In the genomic region with DNA sequence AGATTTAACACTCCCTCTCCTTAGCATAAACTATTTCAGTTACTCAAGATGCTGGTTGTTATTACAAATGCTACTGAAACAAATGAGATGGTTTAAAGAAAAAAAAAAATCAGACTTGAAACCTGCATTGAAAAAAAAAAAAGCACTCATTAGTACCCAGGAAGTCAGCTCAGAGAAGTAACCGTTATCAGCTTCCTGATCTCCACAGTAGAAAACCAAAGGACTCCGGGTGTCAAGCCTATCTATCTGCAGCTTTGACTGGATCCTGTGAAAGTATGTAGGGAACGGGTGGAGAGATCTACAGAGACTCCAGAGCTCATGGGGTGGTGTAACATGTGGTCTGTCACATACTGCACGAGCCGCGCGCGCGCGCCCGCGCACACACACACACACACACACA, we compare ENCODE assay signal across 28 mouse cellular contexts. TPM values are rescaled to one million over a fixed set of nuclear protein-coding genes. Genes with fewer than 3 reads are reported as not detected.
DNase-seq lines count a peak whose midpoint lies in the region; ATAC-seq and TF ChIP-seq lines count a peak whose summit lies in the region.
"Had no signal": no experiment of that assay in that cellular context is flagged by ENCODE, and none has a peak within 500 bp of the region (broad histone marks: within the 10 kb centered on the region; RNA-seq: fewer than 3 reads in every experiment).

No protein-coding gene starts in this region.

- peak; percentile 75 for DNase-seq in CD4-positive helper T cell, adult 2 months (ENCODE audit: low read depth, low spot score)
- DNase-seq in CH12.LX (ENCODE audit: extremely low read depth), result no peak
- no peak for DNase-seq in adrenal gland, postnatal 4 days (ENCODE audit: low spot score in 2 of 2)
- no peak for DNase-seq in adrenal gland, postnatal 14 days
- no peak for DNase-seq in yolk sac, embryonic 10.5 days (ENCODE audit: low spot score)
- DNase-seq: cerebellum, adult 11-12 months; cerebellum, postnatal 14 days; gastrocnemius, adult 2 months; kidney, adult 11 months; kidney, postnatal 36 days; layer of hippocampus, postnatal 36 days; lung, adult 18-20 months; lung, postnatal 36 days; right cerebral cortex, adult 18-20 months; thymus, postnatal 14 days had no signal

- TF ChIP-seq CTCF in CH12.LX (conservative IDR thresholded peaks at IDR 0.05 in 1 of 2, IDR thresholded peaks at IDR 0.05 in 1 of 2; ENCODE audit: low read depth in 2 of 2, low read length in 2 of 2), result no peak

- peak; percentile 45 for ATAC-seq in common myeloid progenitor, adult 5-6 weeks (replicated peaks; ENCODE audit: low read depth, poor library complexity, severe bottlenecking)
- peak; percentile 26 for ATAC-seq in megakaryocyte progenitor cell, adult 5-6 weeks (replicated peaks; ENCODE audit: poor library complexity)
- ATAC-seq: hindbrain, postnatal 0 days; liver, embryonic 12.5 days; midbrain, embryonic 16.5 days had no signal

- no peak overlapping the region for H3K4me3 ChIP-seq in CH12.LX (replicated peaks in 1 of 3; ENCODE audit: low read depth in 2 of 3, low read length in 2 of 3, poor library complexity in 1 of 3)
- H3K4me3 ChIP-seq: embryonic facial prominence, embryonic 12.5 days; forebrain, embryonic 12.5 days; gastrocnemius, adult 2 months; heart, embryonic 10.5 days; hindbrain, embryonic 10.5 days; kidney, embryonic 15.5 days; limb, embryonic 13.5 days; liver, embryonic 12.5 days; midbrain, embryonic 10.5 days; myocyte had no signal

- H3K79me2 ChIP-seq in CH12.LX (replicated peaks; ENCODE audit: control insufficient read depth, extremely low read depth, insufficient read depth, poor library complexity, severe bottlenecking), result no peaks in the 10 kb centered on the region

- no peak overlapping the region for H3K4me2 ChIP-seq in CH12.LX (ENCODE audit: insufficient read depth, low read depth, poor library complexity, severe bottlenecking)
- H3K4me2 ChIP-seq: embryonic facial prominence, embryonic 12.5 days; forebrain, embryonic 12.5 days; kidney, embryonic 15.5 days; limb, embryonic 13.5 days; liver, embryonic 12.5 days had no signal

- in situ Hi-C loops in CH12.LX (cut with MboI; ENCODE audit: low pct_ligation_motif_present, low pct_unique_long_range_greater_than_20kb, low sequenced_read_pairs), result no loop called here

- H3K9me3 ChIP-seq in CH12.LX (replicated peaks; ENCODE audit: low read length), result no peaks in the 10 kb centered on the region
- H3K9me3 ChIP-seq: embryonic facial prominence, embryonic 12.5 days; forebrain, embryonic 12.5 days; heart, embryonic 10.5 days; hindbrain, embryonic 10.5 days; kidney, embryonic 15.5 days; limb, embryonic 13.5 days; liver, embryonic 12.5 days; midbrain, embryonic 10.5 days had no signal

- peaks cover 4 to 22% of the 10 kb centered on the region in 2 experiments; a peak in 2 of 4 replicates for H3K4me1 ChIP-seq in CH12.LX (ENCODE audit: control insufficient read depth in 1 of 2, insufficient read depth in 2 of 2)

- dilution Hi-C loops in CH12.LX (cut with MboI; ENCODE audit: extremely low pct_ligation_motif_present, extremely low pct_unique_long_range_greater_than_20kb, low sequenced_read_pairs), result no loop called here

- no peaks in the 10 kb centered on the region for H3K27me3 ChIP-seq in CH12.LX (replicated peaks)
- H3K27me3 ChIP-seq: embryonic facial prominence, embryonic 12.5 days; kidney, embryonic 15.5 days; limb, embryonic 13.5 days had no signal

- TF ChIP-seq EP300 in CH12.LX (IDR thresholded peaks at IDR 0.05; ENCODE audit: low read length), result no peak

- H3K9ac ChIP-seq in CH12.LX (ENCODE audit: insufficient read depth, low read depth), result no peak overlapping the region
- H3K9ac ChIP-seq: embryonic facial prominence, embryonic 12.5 days; forebrain, embryonic 12.5 days; kidney, embryonic 15.5 days; limb, embryonic 13.5 days; liver, embryonic 12.5 days had no signal

- H3K27ac ChIP-seq in CH12.LX (ENCODE audit: insufficient read depth, low read depth), result no peak overlapping the region
- H3K27ac ChIP-seq: embryonic facial prominence, embryonic 12.5 days; forebrain, embryonic 12.5 days; gastrocnemius, adult 2 months; heart, embryonic 10.5 days; hindbrain, embryonic 10.5 days; hindbrain, postnatal 0 days; kidney, embryonic 15.5 days; limb, embryonic 13.5 days; liver, embryonic 12.5 days; midbrain, embryonic 10.5 days had no signal

- no peak for TF ChIP-seq POLR2A in CH12.LX (IDR thresholded peaks at IDR 0.05; ENCODE audit: low read depth, low read length)

- H3K36me3 ChIP-seq in CH12.LX (replicated peaks in 1 of 2; ENCODE audit: control insufficient read depth in 1 of 2, insufficient read depth in 1 of 2, low read length in 1 of 2), result no peaks in the 10 kb centered on the region
- H3K36me3 ChIP-seq: embryonic facial prominence, embryonic 12.5 days; forebrain, embryonic 12.5 days; liver, embryonic 12.5 days had no signal

- no peak for TF ChIP-seq RAD21 in CH12.LX (IDR thresholded peaks at IDR 0.05; ENCODE audit: low read depth, low read length)

TF ChIP-seq in CH12.LX, 34 proteins besides CTCF, POLR2A, EP300 and RAD21:
- TF ChIP-seq MAFK (IDR thresholded peaks at IDR 0.05; ENCODE audit: insufficient replicate concordance, low read length) (no peak), ZNF384 (IDR thresholded peaks at IDR 0.05; ENCODE audit: low read depth, low read length) (peak; percentile 26; the same call in 1 of the 2 replicates)

RNA-seq across cellular contexts. Expression of gene Etv5, which starts 7.7 kb away (rescaled TPM):
- total RNA-seq in CH12.LX (2012; rRNA removed) (3.4 and 4.5 TPM in 2 replicates), CH12.LX (2014; rRNA removed) (2.2 and 2.6 TPM in 2 replicates)
- polyA plus RNA-seq in CH12.LX (2012; ENCODE audit: insufficient read length, low read depth), result 2.3 and 3.5 TPM in 2 replicates
- 3.3 and 4.4 TPM in 2 replicates for total RNA-seq in common myeloid progenitor, adult 5-6 weeks (2017)
- total RNA-seq in megakaryocyte progenitor cell, adult 5-6 weeks (2015), result 3.3 and 4.1 TPM in 2 replicates
- total RNA-seq in megakaryocyte progenitor cell, adult 5-6 weeks (2017), result 1.5 and 2.3 TPM in 2 replicates
- 10 to 100 TPM; 24.1 to 27.5 TPM for total RNA-seq in adrenal gland, postnatal 4 days (2021)
- 23.7 and 24.4 TPM in 2 replicates for total RNA-seq in adrenal gland, postnatal 14 days (2021)
